Mouse (Mus musculus) adrenal gland, adult 2 months (tissue): ENCODE measurements around the gene Shoc2. TPM values are rescaled to one million over a fixed set of nuclear protein-coding genes. Genes with fewer than 3 reads are reported as not detected.
"Not testable (repeated sequence)": the region's sequence is repeated elsewhere in the genome, so short reads cannot be mapped to it uniquely, and the experiment has no call there.

Experiments
- DNase-seq: peaks from one replicate; pipeline ENCODE4 v3.0.0; 2021
- long read RNA-seq: library from polyadenylated mRNA; stranded (forward); transcript quantifications from one replicate; pipeline ENCODE4 v2.0.0, GENCODE M21; 2021
- polyA plus RNA-seq: library from polyadenylated mRNA; depleted of rRNA; stranded (reverse); fragments of >200 nt; gene quantifications from 2 replicates; pipeline ENCODE4 v1.2.3, GENCODE M21; 2012; rRNA removed
- total RNA-seq, 2 experiments: library from RNA; stranded (reverse); gene quantifications; 2 replicates each; pipeline ENCODE4 v1.2.3; 2021

Shoc2 gene
- total RNA-seq (10 to 100 TPM; 46.0 to 54.5 TPM), polyA plus RNA-seq (3.1 and 5.0 TPM in 2 replicates)
- long read RNA-seq, partial matches to known transcripts = 8 of 26 reads
- long read RNA-seq, other reads (novel, unspliced or antisense) = 13 of 26 reads

GRCm38 (mm10) chr19:53943802-53944785 lies at the start of gene Shoc2, which contains the start of gene Bbip1:
TSS of gene Shoc2 (plus strand) at chr19:53944306.
TSS of gene Bbip1 (minus strand) at chr19:53944627.
- DNase-seq = peak; percentile 99

- DNase-seq = peak; percentile 16
These were observed 49.5 kb upstream of the Shoc2 start for GRCm38 (mm10) chr19:53894538-53895121.

GRCm38 (mm10) chr19:53898046-53898445 lies 46.1 kb upstream of the Shoc2 start:
- no peak for DNase-seq

GRCm38 (mm10) chr19:53898498-53898897 lies 45.6 kb upstream of the Shoc2 start:
- DNase-seq = no peak

- DNase-seq = no peak
These were observed 44.9 kb upstream of the Shoc2 start for GRCm38 (mm10) chr19:53898970-53899900.

GRCm38 (mm10) chr19:53899941-53900610 lies 44.0 kb upstream of the Shoc2 start:
- no peak for DNase-seq

- no peak for DNase-seq
These were observed 42.0 kb upstream of the Shoc2 start for GRCm38 (mm10) chr19:53901931-53902738.

- DNase-seq = peak; percentile 96
These were observed 41.2 kb upstream of the Shoc2 start for GRCm38 (mm10) chr19:53902739-53903487.

- DNase-seq = peak; percentile 76
These were observed 40.4 kb upstream of the Shoc2 start for GRCm38 (mm10) chr19:53903507-53904321.

- DNase-seq = no peak
These were observed 39.1 kb upstream of the Shoc2 start for GRCm38 (mm10) chr19:53904833-53905480.

- DNase-seq = no peak
These were observed 37.9 kb upstream of the Shoc2 start for GRCm38 (mm10) chr19:53906033-53906702.

- DNase-seq = not testable (repeated sequence)
These were observed 37.4 kb upstream of the Shoc2 start for GRCm38 (mm10) chr19:53906703-53907070.

GRCm38 (mm10) chr19:53914950-53915349 lies 29.2 kb upstream of the Shoc2 start:
- no peak for DNase-seq

- peak; percentile 59 for DNase-seq
These were observed 24.6 kb upstream of the Shoc2 start for GRCm38 (mm10) chr19:53919541-53919940.

- not testable (repeated sequence) for DNase-seq
These were observed 22.1 kb upstream of the Shoc2 start for GRCm38 (mm10) chr19:53921996-53922395.

GRCm38 (mm10) chr19:53925338-53925751 lies 18.8 kb upstream of the Shoc2 start:
- no peak for DNase-seq

GRCm38 (mm10) chr19:53926705-53927104 lies 17.4 kb upstream of the Shoc2 start:
- no peak for DNase-seq
